Mouse (Mus musculus) liver, postnatal 0 days (tissue): ENCODE measurements at regions not wholly inside any gene's neighbourhood (a gene's known extent, or its start where the extent isn't known, plus 50 kb on each side); places are given as distances from the start of the nearest gene placed in this dataset.

Experiments
- CTCF ChIP-seq: sonication (generic); IDR thresholded peaks from 2 replicates; pipeline ENCODE4 v1.5.1; 2016; ENCODE audit warnings: antibody characterized with exemption, low read depth
- EP300 ChIP-seq: IDR thresholded peaks from 2 replicates; pipeline ENCODE4 v1.6.1; 2016; ENCODE audit warnings: antibody characterized with exemption, low read depth, mild to moderate bottlenecking

DNA sequence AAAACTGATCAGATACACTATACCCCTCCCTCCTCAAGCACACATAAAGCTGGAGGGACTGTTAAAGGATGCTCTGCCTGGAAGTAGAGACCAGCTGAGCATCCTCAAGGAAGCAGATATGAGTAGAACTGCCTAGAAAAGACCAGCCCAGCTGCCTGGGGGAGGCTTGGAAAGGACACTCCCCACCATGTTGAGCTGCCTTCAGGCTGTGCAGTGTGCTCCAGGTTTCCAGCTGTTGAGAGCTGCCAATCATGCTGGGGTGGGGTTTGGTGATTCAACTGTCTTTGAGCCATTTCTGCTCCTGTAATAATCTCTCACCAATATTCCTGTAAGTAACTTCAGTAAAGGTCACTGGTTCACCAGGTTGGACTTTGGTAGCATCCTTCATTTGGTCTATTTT, 110.4 kb downstream of the Fgf9 start:
- TF ChIP-seq EP300 (no peak), CTCF (no peak)
